Mouse (Mus musculus) hindbrain, postnatal 0 days (tissue): ENCODE data around the gene Mxi1. TPM values are rescaled to one million over a fixed set of nuclear protein-coding genes. Genes with fewer than 3 reads are reported as not detected.
A peak's percentile ranks its signal among the peaks of the same experiment; 100 is the strongest.

ENCODE experiments used
- ATAC-seq: fragments of 200-750 bp; cut with Nextera tagmentation; 2 replicates; pipeline ENCODE4 v1.8.0; 2017; ENCODE audit warnings: mild to moderate bottlenecking, moderate TSS enrichment, moderate library complexity
- DNase-seq: peaks from one replicate; pipeline ENCODE4 v3.0.0-alpha.2; 2015; ENCODE audit warnings: low spot score
- H3K27ac ChIP-seq: fragments of 300-500 bp; sonication (generic); 2 replicates; pipeline ENCODE4 v1.5.1; 2014; ENCODE audit warnings: mild to moderate bottlenecking
- H3K27me3 ChIP-seq: fragments of 300-500 bp; sonication (generic); 2 replicates; pipeline ENCODE4 v1.6.1; 2014; ENCODE audit warnings: low read length, mixed read lengths; ENCODE audit not compliant: insufficient read depth
- H3K36me3 ChIP-seq: fragments of 300-500 bp; sonication (generic); 2 replicates; pipeline ENCODE4 v1.6.1; 2014; ENCODE audit warnings: low read length, mixed read lengths; ENCODE audit not compliant: insufficient read depth
- H3K4me1 ChIP-seq: fragments of 300-500 bp; sonication (generic); 2 replicates; pipeline ENCODE4 v1.6.1; 2014; ENCODE audit warnings: antibody characterized with exemption, low read length, mixed read lengths; ENCODE audit not compliant: insufficient read depth
- H3K4me2 ChIP-seq: fragments of 300-500 bp; sonication (generic); 2 replicates; pipeline ENCODE4 v1.6.1; 2014; ENCODE audit warnings: low read depth, mild to moderate bottlenecking, low read length, moderate library complexity, mixed read lengths
- H3K4me3 ChIP-seq: fragments of 300-500 bp; sonication (generic); 2 replicates; pipeline ENCODE4 v1.5.1; 2014; ENCODE audit warnings: low read length
- H3K9ac ChIP-seq: fragments of 300-500 bp; sonication (generic); replicated peaks from 2 replicates; pipeline ENCODE4 v1.6.1; 2014; ENCODE audit warnings: mild to moderate bottlenecking, low read length, moderate library complexity, mixed read lengths
- H3K9me3 ChIP-seq: fragments of 300-500 bp; sonication (generic); 2 replicates; pipeline ENCODE4 v1.6.1; 2016; ENCODE audit warnings: low read length, mixed read lengths
- CTCF ChIP-seq: IDR thresholded peaks from 2 replicates; pipeline ENCODE4 v1.5.1; 2016; ENCODE audit warnings: antibody characterized with exemption, control low read depth, low read depth
- WGBS: fragments of 180-500 bp; shearing (Covaris S2); extraction: QIAGEN DNeasy Blood & Tissue Kit; methylation state at CpG from one replicate; pipeline ENCODE4 v1.1.7; 2014; 5-methylcytosine and 5-hydroxymethylcytosine counted together
- polyA plus RNA-seq: library from polyadenylated mRNA; unstranded; fragments of >200 nt; fragmentation: Nextera tagmentation; extraction: Ambion mirVana; gene quantifications from 2 replicates; pipeline ENCODE4 v1.2.1, GENCODE M21; 2015
- total RNA-seq: library from RNA; depleted of rRNA; stranded (reverse); fragments of >200 nt; gene quantifications from 2 replicates; pipeline ENCODE4 v1.2.3, GENCODE M21; 2014

Mxi1 gene
- total and polyA plus RNA-seq, 2 experiments from 2014 or later: 44.5 to 47.7 TPM

DNA sequence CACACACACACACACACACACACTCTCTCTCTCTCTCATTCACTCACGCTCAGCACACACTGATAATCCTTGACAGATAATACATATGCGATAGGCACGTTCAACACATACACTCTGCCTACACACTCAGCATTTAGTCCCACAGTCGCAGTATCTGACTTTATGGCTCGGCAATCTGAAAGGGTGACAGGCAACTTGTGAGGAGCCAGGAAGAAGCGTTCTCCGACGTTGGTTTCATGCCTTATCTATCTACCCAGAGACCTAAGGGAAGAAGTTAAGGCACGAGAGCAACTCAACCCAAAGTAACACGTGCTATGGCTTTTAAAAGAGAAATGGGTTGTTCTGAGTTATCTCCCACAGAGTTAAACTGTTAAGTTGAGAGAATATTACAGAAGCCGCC is 104.3 kb downstream of the Mxi1 start:
- DNase-seq (no peak), ATAC-seq (no peak)
- Histone ChIP-seq H3K27me3 (no peaks in the 10 kb centered on the region), H3K9me3 (no peaks in the 10 kb centered on the region), H3K4me1 (peaks cover 12% of the 10 kb centered on the region; the same call in 1 of the 2 replicates), H3K4me2 (no peak overlapping the region), H3K9ac (no peak overlapping the region), H3K4me3 (no peak overlapping the region), H3K36me3 (no peaks in the 10 kb centered on the region), H3K27ac (no peak overlapping the region)
- TF ChIP-seq CTCF: no peak
- 93% methylated on average over 11 of the region's 11 CpGs for WGBS

DNA sequence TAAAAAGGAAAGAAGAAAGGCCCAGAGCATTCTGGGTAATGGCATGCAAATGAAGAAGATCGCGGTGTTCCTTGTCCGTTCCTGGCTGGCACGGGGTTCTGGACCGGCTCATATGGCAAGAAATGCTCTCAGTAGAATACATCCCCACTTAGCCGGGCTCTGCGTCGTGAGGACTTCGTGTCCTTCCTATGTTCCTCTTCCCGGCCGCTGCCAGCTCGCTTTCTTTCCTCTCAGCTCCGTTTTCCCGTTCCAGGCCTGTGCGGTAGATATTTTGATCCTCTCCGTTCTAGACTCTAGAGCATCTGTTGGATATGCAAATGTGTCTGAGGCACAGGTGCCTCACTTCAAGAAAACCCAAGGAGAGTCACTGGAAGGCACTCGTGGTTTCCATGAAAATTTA is 104.9 kb downstream of the Mxi1 start:
- Histone ChIP-seq H3K36me3 (no peaks in the 10 kb centered on the region), H3K9ac (no peak overlapping the region), H3K4me1 (peaks cover 11% of the 10 kb centered on the region; the same call in 1 of the 2 replicates), H3K4me2 (no peak overlapping the region), H3K4me3 (no peak overlapping the region), H3K27me3 (no peaks in the 10 kb centered on the region), H3K9me3 (no peaks in the 10 kb centered on the region), H3K27ac (no peak overlapping the region)
- no peak for DNase-seq
- WGBS: 84% methylated on average over 17 of the region's 17 CpGs
- TF ChIP-seq CTCF: no peak
- no peak for ATAC-seq

DNA sequence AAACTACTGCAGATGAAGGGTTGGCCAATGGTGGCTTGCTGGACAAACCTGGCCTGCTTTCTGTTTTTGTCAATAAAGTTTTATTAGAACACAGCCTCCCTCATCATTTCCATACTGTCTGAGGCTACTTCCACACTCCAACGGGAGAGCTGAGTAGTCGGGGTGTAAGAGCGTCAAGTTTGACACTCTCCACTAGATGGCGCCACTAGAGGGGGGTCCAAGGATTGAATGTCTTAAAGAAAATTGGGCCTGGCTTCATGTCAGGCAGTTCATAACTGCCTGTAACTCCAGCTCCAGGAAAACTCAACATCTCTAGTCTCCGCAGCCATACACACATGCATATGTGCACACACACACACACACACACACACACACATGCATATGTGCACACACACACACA is 109.5 kb downstream of the Mxi1 start:
- no peak overlapping the region for H3K4me2 ChIP-seq
- ATAC-seq (no peak), DNase-seq (peak; percentile 76)
- no peak overlapping the region for H3K9ac ChIP-seq
- no peaks in the 10 kb centered on the region for H3K9me3 ChIP-seq
- H3K27me3 ChIP-seq: no peaks in the 10 kb centered on the region
- H3K36me3 ChIP-seq: no peaks in the 10 kb centered on the region
- WGBS: 49% methylated on average over 5 of the region's 5 CpGs
- peak; percentile 73 for TF ChIP-seq CTCF
- no peak overlapping the region for H3K27ac ChIP-seq
- H3K4me3 ChIP-seq: no peak overlapping the region
- H3K4me1 ChIP-seq: peaks cover 4% of the 10 kb centered on the region; the same call in 1 of the 2 replicates

DNA sequence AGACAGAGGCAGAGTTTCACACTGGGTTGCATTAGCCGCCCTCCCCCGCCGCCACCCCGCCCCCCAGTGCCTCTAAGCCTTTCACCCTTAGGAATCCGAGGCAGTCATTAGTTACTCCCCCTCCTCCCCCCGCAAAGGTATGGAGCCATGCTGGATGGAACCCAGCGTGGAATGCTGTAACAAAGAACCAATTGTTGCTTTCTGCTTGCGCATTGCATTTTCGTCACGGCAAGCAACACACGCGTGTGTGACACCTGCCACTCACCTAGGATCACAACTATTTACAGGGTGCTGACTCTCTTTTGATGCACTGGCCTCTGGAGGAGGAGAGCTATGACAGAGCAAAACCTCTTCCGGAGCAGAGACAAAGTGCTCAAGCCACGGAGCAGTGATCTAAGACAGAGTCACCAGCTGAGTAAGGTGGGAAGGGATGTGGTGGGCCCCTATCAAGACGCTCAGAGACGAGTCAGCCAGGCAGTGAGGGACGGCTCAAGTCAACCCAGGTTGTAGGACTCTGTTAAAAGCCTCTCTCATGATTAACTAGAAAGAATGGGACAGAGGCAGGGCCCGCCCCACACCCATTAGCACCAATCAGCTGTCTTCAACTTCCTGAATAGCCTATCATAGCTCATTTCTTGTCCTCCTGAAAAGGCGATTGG is 110.7 kb downstream of the Mxi1 start:
- Histone ChIP-seq H3K9me3 (no peaks in the 10 kb centered on the region), H3K27ac (peak overlapping the region; percentile 54; the same call in 1 of the 2 replicates), H3K4me3 (peak overlapping the region; percentile 33), H3K4me1 (peaks cover 4% of the 10 kb centered on the region; the same call in 1 of the 2 replicates), H3K4me2 (peak overlapping the region; percentile 72), H3K36me3 (no peaks in the 10 kb centered on the region), H3K9ac (peak overlapping the region; percentile 14; the same call in 1 of the 2 replicates), H3K27me3 (no peaks in the 10 kb centered on the region)
- peak; percentile 94 for ATAC-seq
- peak; percentile 80 for DNase-seq
- WGBS: 2% methylated on average over 19 of the region's 19 CpGs
- no peak for TF ChIP-seq CTCF

DNA sequence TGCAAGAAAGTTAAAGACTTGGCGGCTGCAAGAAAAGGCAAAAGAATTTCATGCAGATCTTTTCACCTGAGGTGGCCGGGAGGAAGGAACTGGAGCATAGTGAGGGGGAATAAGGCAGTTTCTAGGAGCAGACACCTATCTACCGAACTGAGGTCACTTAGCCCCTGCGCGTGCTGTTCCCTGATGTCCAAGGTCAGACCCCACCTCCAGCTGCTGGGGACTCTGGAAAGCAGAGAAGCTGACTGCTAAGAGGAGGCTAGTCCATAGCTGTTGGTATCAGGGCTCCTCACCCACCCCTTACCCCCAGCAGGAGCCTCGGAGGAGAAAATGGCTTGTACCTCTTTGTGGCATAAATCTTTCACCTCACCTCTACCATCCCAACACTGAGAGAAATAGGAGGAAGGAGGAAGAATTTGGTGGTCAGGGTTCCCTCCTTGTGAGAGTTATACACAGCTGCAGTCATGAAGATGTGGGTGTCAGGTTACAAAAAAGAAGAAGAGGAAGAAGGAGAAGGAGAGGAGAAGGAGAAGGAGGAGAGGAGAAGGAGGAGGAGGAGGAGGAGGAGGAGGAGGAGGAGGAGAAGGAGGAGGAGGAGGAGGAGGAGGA is 111.4 kb downstream of the Mxi1 start:
- no peak for TF ChIP-seq CTCF
- no peak overlapping the region for H3K9ac ChIP-seq

DNA sequence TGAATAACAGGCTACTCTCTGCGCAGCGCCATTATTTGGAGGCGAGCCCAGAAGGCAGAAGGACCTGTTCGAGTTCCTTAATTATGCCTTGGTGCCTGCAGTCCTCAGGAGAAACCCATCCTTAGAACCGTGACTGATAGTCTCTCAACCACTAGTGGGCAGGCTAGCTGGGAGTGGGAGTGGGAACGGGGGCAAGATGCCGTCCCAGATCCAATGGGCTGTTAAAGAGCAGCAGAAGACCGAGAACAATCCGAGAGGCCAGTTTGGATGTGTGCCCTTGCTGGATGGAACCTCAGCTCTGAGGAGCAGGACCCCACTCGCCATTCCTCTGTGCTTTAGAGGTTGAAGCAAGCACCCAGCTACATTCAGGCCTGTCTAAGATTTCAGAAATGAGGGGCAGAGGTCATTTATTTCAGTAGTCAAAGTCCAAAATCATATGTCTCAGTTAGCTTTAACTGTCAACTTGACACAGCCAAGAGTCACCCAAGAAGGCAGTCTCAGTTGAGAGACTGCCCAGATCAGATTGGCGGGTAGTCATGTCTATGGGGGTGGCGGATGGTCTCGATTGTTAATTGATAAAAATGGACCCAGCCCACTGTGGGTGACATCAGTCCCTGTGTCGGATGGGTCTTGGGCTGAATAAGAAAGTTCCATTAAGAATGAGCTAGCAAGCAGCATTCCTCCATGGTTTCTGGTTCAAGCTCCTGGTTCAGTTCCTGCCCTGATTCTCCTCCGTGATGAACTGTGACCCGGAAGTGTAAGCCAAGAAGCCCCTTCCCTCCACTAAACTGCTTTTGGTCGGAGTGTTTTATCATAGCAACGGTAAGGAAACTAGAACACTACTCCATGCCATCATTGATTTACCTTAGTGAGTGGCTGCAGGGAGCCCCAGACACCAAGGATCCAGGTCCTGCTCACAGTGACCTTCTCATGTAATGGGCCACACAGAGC is 112.3 kb downstream of the Mxi1 start:
- TF ChIP-seq CTCF: peak; percentile 55
- Histone ChIP-seq H3K9ac (no peak overlapping the region), H3K9me3 (no peaks in the 10 kb centered on the region), H3K4me3 (no peak overlapping the region), H3K4me1 (peaks cover 4% of the 10 kb centered on the region; the same call in 1 of the 2 replicates), H3K36me3 (no peaks in the 10 kb centered on the region), H3K27ac (no peak overlapping the region), H3K27me3 (no peaks in the 10 kb centered on the region), H3K4me2 (no peak overlapping the region)
- 61% methylated on average over 18 of the region's 18 CpGs for WGBS
- ATAC-seq (no peak), DNase-seq (no peak)

More for the DNA sequence above, 111.4 kb downstream of the Mxi1 start:
- Histone ChIP-seq H3K27ac (no peak overlapping the region), H3K4me3 (peak overlapping the region; percentile 33), H3K9me3 (no peaks in the 10 kb centered on the region), H3K4me2 (peak overlapping the region; percentile 72), H3K27me3 (no peaks in the 10 kb centered on the region), H3K4me1 (peaks cover 4% of the 10 kb centered on the region; the same call in 1 of the 2 replicates), H3K36me3 (no peaks in the 10 kb centered on the region)
- DNase-seq (no peak), ATAC-seq (peak; percentile 12)
- 3% methylated on average over 6 of the region's 6 CpGs for whole genome bisulfite sequencing
